Mouse (Mus musculus) neural tube, embryonic 11.5 days (tissue): ENCODE measurements at regions not wholly inside any gene's neighbourhood (a gene's known extent, or its start where the extent isn't known, plus 50 kb on each side); places are given as distances from the start of the nearest gene placed in this dataset.
A peak's percentile ranks its signal among the peaks of the same experiment; 100 is the strongest.

Source experiments
- ATAC-seq: fragments of 200-750 bp; cut with Nextera tagmentation; 2 replicates; pipeline ENCODE4 v1.8.0; 2017; ENCODE audit warnings: moderate number of reproducible peaks, mild to moderate bottlenecking, moderate TSS enrichment, moderate library complexity; ENCODE audit not compliant: insufficient read depth, low FRiP score, low TSS enrichment
- DNase-seq: peaks from one replicate; pipeline ENCODE4 v3.0.0-alpha.2; 2015; ENCODE audit warnings: low spot score
- H3K27ac ChIP-seq: fragments of 300-500 bp; sonication (generic); 2 replicates; pipeline ENCODE4 v1.5.1; 2014; ENCODE audit warnings: low read depth, mild to moderate bottlenecking, low read length
- H3K27me3 ChIP-seq: fragments of 300-500 bp; sonication (generic); 2 replicates; pipeline ENCODE4 v1.6.1; 2014; ENCODE audit warnings: mild to moderate bottlenecking, low read length, mixed read lengths; ENCODE audit not compliant: control insufficient read depth, insufficient read depth
- H3K36me3 ChIP-seq: fragments of 300-500 bp; sonication (generic); 2 replicates; pipeline ENCODE4 v1.6.1; 2014; ENCODE audit warnings: mild to moderate bottlenecking, low read length, moderate library complexity, mixed read lengths; ENCODE audit not compliant: control insufficient read depth, insufficient read depth
- H3K4me1 ChIP-seq: fragments of 300-500 bp; sonication (generic); 2 replicates; pipeline ENCODE4 v1.6.1; 2014; ENCODE audit warnings: low read length, mixed read lengths; ENCODE audit not compliant: control insufficient read depth, insufficient read depth
- H3K4me2 ChIP-seq: fragments of 300-500 bp; sonication (generic); 2 replicates; pipeline ENCODE4 v1.6.1; 2014; ENCODE audit warnings: low read depth, mild to moderate bottlenecking, moderate library complexity
- H3K4me3 ChIP-seq: fragments of 300-500 bp; sonication (generic); 2 replicates; pipeline ENCODE4 v1.5.1; 2014; ENCODE audit warnings: low read depth, low read length
- H3K9ac ChIP-seq: fragments of 300-500 bp; sonication (generic); 2 replicates; pipeline ENCODE4 v1.6.1; 2014; ENCODE audit warnings: mild to moderate bottlenecking, low read length
- H3K9me3 ChIP-seq: fragments of 300-500 bp; sonication (generic); 2 replicates; pipeline ENCODE4 v1.6.1; 2016; ENCODE audit warnings: low read length; ENCODE audit not compliant: control insufficient read depth
- WGBS: fragments of 180-500 bp; shearing (Covaris S2); extraction: QIAGEN DNeasy Blood & Tissue Kit; methylation state at CpG from one replicate; pipeline ENCODE4 v1.1.7; 2014; 5-methylcytosine and 5-hydroxymethylcytosine counted together

DNA sequence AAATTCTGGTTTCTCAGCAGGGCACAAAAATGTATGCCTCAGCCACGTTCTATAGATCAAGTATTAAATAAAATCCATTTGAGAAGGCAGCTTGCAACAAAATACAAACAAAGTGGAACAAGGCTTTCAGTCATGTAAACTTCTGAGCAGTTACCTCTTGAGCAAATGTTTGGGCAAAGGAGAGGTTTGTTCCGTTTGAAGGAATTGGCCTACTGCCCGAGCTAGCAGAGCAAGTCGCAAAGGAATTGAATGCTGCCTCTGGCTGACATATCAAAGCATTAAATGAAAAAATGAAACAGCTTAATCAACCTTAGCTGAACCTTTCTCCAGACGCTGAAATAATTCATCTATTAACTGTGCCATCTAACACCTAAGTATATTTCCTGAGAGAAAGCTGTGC, 369.5 kb upstream of the Chl1 start:
- Histone ChIP-seq H3K9me3 (no peaks in the 10 kb centered on the region), H3K27ac (no peak overlapping the region), H3K27me3 (no peaks in the 10 kb centered on the region), H3K4me3 (no peak overlapping the region), H3K4me2 (no peak overlapping the region), H3K36me3 (no peaks in the 10 kb centered on the region), H3K4me1 (no peaks in the 10 kb centered on the region), H3K9ac (no peak overlapping the region)
- 87% methylated on average over 5 of the region's 5 CpGs for WGBS
- DNase-seq (no peak), ATAC-seq (no peak)

DNA sequence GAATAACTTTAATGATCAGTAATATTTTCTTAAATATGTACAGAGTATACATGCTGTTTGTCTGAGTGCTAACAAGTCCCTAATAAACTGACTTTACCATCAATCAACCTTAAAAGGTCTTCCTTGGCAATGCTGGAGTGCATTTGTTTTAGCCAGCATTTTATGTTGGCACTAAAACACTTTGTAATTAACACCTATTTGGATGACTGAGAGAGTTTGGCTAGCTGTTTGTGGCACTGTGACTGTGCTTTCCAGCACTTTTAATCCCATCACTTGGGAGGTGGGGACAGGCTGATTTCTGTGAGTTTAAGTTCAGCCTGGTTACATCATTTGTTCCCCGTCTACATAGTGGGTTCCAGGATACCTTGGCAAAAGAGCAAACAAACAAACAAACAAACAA, 332.5 kb upstream of the Chl1 start:
- H3K9me3 ChIP-seq = no peaks in the 10 kb centered on the region
- H3K4me2 ChIP-seq = no peak overlapping the region
- H3K9ac ChIP-seq = no peak overlapping the region
- H3K4me3 ChIP-seq = no peak overlapping the region
- ATAC-seq (no peak), DNase-seq (no peak)
- no peaks in the 10 kb centered on the region for H3K36me3 ChIP-seq
- no peaks in the 10 kb centered on the region for H3K4me1 ChIP-seq
- 68% methylated on average over 1 of the region's 1 CpGs for WGBS
- no peaks in the 10 kb centered on the region for H3K27me3 ChIP-seq
- H3K27ac ChIP-seq = no peak overlapping the region

DNA sequence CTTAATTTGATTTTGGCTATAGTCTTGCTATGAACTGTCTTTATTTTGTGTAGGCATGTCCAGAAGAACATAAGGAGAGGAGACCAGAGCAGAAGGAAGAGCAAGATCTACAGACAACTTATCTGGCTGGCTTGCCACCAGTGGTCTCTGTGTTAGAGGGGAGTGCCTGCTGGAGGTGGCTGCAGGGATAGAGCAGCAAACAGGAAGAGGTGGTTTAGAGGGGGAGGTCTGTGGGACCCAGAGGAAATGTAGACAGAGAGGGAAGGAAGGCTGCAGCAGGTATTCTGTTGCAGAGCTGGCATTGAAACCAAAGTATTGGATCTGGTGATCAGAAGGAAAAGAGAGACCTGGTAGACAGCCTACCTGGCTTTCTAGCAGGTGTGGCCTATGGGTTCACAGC, 327.0 kb upstream of the Chl1 start:
- Histone ChIP-seq H3K4me1 (no peaks in the 10 kb centered on the region), H3K9ac (no peak overlapping the region), H3K36me3 (no peaks in the 10 kb centered on the region), H3K27ac (no peak overlapping the region), H3K27me3 (no peaks in the 10 kb centered on the region), H3K4me2 (no peak overlapping the region), H3K4me3 (no peak overlapping the region), H3K9me3 (no peaks in the 10 kb centered on the region)
- DNase-seq = no peak
- no peak for ATAC-seq

DNA sequence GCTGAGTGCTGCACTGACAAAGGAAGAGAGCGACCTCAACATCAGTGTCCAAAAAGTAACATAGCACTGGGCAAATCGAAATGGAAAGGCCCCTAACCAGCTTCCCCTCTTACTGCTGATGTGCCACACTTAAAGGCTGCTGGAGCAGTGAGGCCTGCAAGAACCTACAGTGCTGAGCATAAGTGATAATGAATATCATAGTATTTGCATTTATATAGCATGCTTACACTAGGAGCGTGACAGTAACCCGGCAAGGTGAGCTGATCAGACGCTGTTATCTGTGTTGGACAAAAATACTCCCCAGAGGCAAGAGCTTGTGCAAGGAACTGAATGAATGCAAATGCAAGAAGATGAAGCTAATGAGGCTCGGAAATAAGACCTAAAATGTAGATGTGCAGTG, 313.5 kb upstream of the Chl1 start:
- no peak for DNase-seq
- H3K27me3 ChIP-seq = no peaks in the 10 kb centered on the region
- H3K9me3 ChIP-seq = no peaks in the 10 kb centered on the region
- no peaks in the 10 kb centered on the region for H3K36me3 ChIP-seq
- no peak overlapping the region for H3K27ac ChIP-seq
- H3K4me1 ChIP-seq = no peaks in the 10 kb centered on the region
- no peak; the same call in 1 of the 2 replicates for ATAC-seq
- no peak overlapping the region for H3K4me3 ChIP-seq
- no peak overlapping the region for H3K4me2 ChIP-seq
- H3K9ac ChIP-seq = no peak overlapping the region
- WGBS = 89% methylated on average over 6 of the region's 6 CpGs

DNA sequence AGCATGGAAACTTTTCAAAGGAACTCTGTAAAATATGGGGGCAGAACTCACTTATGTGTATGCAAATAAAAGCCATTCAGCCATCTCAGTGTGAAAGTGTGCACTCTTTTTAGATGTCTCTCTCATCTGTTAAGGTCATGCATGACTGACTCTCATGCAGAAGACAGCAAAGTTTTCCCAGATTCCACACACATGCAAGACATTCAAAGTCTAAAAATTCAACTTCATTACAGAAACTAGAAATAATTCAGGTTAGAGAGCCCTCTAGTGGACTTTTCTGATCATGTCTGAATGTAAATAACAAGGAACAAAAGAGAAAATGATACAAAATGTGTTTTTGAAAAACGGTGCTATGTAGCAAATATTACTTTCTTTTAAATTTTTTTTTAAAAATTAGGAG, 308.8 kb upstream of the Chl1 start:
- H3K4me3 ChIP-seq = no peak overlapping the region
- no peaks in the 10 kb centered on the region for H3K36me3 ChIP-seq
- H3K4me2 ChIP-seq = no peak overlapping the region
- no peaks in the 10 kb centered on the region for H3K9me3 ChIP-seq
- 31% methylated on average over 1 of the region's 1 CpGs for WGBS
- H3K4me1 ChIP-seq = no peaks in the 10 kb centered on the region
- DNase-seq (peak; percentile 18), ATAC-seq (0 out of 2 replicates have a peak, but pooled peaks have one; percentile 49)
- H3K27ac ChIP-seq = no peak overlapping the region
- no peaks in the 10 kb centered on the region for H3K27me3 ChIP-seq
- H3K9ac ChIP-seq = no peak overlapping the region

DNA sequence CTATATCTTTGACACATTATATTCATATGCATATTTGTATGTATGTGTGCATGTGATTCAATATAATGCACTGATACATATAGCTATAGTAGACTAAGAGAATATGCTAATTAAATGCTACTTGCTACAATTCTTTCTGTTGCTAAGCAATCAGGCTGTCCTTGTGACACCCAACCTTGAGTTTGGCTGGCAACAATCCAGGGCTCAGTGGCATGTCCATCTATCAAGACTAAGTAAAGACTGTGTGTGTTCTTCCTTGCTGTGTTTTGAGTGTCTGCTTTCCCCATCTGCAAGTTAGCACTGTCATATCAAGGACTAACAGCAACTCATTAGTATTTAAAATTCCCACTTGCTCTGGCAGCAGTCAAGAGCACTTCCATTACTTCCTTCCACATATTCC, 301.2 kb upstream of the Chl1 start:
- DNase-seq = peak; percentile 51
- ATAC-seq = peak; percentile 70
- H3K9ac ChIP-seq = no peak overlapping the region
- H3K9me3 ChIP-seq = no peaks in the 10 kb centered on the region
- H3K27me3 ChIP-seq = no peaks in the 10 kb centered on the region
- H3K4me1 ChIP-seq = no peaks in the 10 kb centered on the region
- no peaks in the 10 kb centered on the region for H3K36me3 ChIP-seq
- no peak overlapping the region for H3K4me2 ChIP-seq
- no peak overlapping the region for H3K4me3 ChIP-seq
- H3K27ac ChIP-seq = no peak overlapping the region

DNA sequence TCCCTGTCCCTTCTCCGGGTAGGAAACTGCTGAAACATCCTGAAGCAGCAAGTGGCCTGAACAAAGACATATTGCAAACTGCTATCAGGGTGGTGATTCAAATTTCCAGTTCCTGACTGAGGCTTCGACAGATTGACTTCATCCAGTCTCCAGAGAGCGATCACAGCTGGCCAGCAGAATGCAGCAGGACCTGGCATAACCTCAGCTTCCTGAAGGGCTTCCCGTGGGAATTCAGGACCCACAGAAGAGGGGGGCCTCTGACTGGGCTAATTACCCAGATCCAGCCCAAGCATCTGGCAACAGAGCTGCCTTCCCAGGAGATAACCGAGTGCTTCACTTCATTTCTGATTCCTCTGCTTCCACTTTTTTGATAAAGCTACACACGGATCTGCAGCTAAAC, 297.2 kb upstream of the Chl1 start:
- no peaks in the 10 kb centered on the region for H3K9me3 ChIP-seq
- H3K36me3 ChIP-seq = no peaks in the 10 kb centered on the region
- ATAC-seq = no peak
- no peaks in the 10 kb centered on the region for H3K27me3 ChIP-seq
- no peak for DNase-seq
- no peaks in the 10 kb centered on the region for H3K4me1 ChIP-seq
- 57% methylated on average over 6 of the region's 6 CpGs for WGBS
- no peak overlapping the region for H3K4me2 ChIP-seq
- no peak overlapping the region for H3K4me3 ChIP-seq
- H3K27ac ChIP-seq = no peak overlapping the region
- no peak overlapping the region for H3K9ac ChIP-seq

DNA sequence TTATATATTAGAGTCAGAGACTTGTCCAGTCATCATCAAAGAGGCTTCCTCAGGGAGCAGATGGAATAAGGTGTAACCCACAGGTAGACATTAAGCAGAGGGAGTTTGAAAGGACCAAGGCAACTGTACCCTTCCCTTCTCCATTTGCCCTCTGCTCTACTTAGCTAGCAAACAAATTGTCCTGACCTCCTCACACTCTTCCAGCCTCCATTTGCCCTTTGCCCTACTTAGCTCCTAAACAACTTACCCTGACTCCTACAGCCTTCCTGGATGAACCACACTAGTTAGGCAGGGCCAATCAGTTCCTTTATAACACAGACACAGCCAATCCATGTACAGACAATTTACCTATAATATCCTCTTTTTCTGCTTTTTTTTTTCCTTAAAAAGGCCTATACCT, 273.5 kb upstream of the Chl1 start:
- no peaks in the 10 kb centered on the region for H3K27me3 ChIP-seq
- H3K9me3 ChIP-seq = no peaks in the 10 kb centered on the region
- H3K36me3 ChIP-seq = no peaks in the 10 kb centered on the region
- DNase-seq (no peak), ATAC-seq (no peak)
- no peak overlapping the region for H3K4me3 ChIP-seq
- no peak overlapping the region for H3K4me2 ChIP-seq
- no peaks in the 10 kb centered on the region for H3K4me1 ChIP-seq
- no peak overlapping the region for H3K9ac ChIP-seq
- H3K27ac ChIP-seq = no peak overlapping the region

DNA sequence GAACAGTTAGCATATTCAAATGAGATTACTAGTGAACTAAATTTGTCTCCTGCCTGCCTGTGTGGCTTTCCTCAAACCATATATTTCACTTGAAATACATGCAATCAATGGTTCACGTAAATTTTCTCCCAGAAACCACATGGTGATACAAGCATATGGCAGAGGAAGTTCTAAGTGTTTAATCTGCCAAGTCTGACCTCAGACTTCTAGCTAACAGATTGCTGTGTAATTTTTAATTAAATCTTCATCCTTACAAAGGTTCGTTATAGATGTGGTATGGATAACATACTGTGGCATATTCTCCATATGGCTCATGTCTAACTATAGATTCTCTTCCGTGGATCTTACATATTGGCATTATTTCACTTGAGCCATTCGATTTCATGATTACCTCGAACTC, 241.4 kb upstream of the Chl1 start:
- Histone ChIP-seq H3K27me3 (no peaks in the 10 kb centered on the region), H3K27ac (no peak overlapping the region), H3K4me2 (no peak overlapping the region), H3K4me1 (no peaks in the 10 kb centered on the region), H3K4me3 (no peak overlapping the region), H3K36me3 (no peaks in the 10 kb centered on the region), H3K9me3 (no peaks in the 10 kb centered on the region), H3K9ac (no peak overlapping the region)
- WGBS = 87% methylated on average over 5 of the region's 5 CpGs
- ATAC-seq (no peak), DNase-seq (no peak)
